Mouse (Mus musculus): ENCODE data around the gene Hist1h2af. TPM values are rescaled to one million over a fixed set of nuclear protein-coding genes. Genes with fewer than 3 reads are reported as not detected.
"Not testable (repeated sequence)": the region's sequence is repeated elsewhere in the genome, so short reads cannot be mapped to it uniquely, and the experiment has no call there.

Gene Hist1h2af
- polyA plus RNA-seq, 1 experiment from 2014 or later = 4.3 TPM

GRCm38 (mm10) chr13:23542225-23542980 is 8.7 kb downstream of the Hist1h2af start:
- Histone ChIP-seq H3K4me3 (ENCODE audit: low read length) (peak overlapping the region; percentile 54), H3K4me2 (replicated peaks; ENCODE audit: low read depth, low read length) (peak overlapping the region; percentile 56), H3K9ac (replicated peaks; ENCODE audit: low read length) (peak overlapping the region; percentile 74), H3K27ac (ENCODE audit: low read length) (peak overlapping the region; percentile 92)
- H3K36me3 ChIP-seq (ENCODE audit: insufficient read depth, low read length); ATAC-seq (ENCODE audit: low FRiP score, low TSS enrichment); H3K9me3 ChIP-seq (ENCODE audit: low read length); H3K4me1 ChIP-seq (ENCODE audit: insufficient read depth, low read length); H3K27me3 ChIP-seq (ENCODE audit: insufficient read depth, low read length): not testable (repeated sequence)
- WGBS = 4% methylated on average over 3 of the region's 3 CpGs

- peak within 1 kb of the TSS; percentile 97 for H3K27ac ChIP-seq (ENCODE audit: low read length)
- under 1% methylated on average over 30 of the region's 42 CpGs for WGBS
- H3K9ac ChIP-seq (replicated peaks; ENCODE audit: low read length) = peak within 1 kb of the TSS; percentile 74
- H3K4me2 ChIP-seq (replicated peaks; ENCODE audit: low read depth, low read length) = peak within 1 kb of the TSS; percentile 86
- not testable (repeated sequence) for H3K27me3 ChIP-seq (ENCODE audit: insufficient read depth, low read length); H3K9me3 ChIP-seq (ENCODE audit: low read length); H3K36me3 ChIP-seq (ENCODE audit: insufficient read depth, low read length); H3K4me1 ChIP-seq (ENCODE audit: insufficient read depth, low read length)
- peak; percentile 96 for ATAC-seq (ENCODE audit: low FRiP score, low TSS enrichment)
- peak within 1 kb of the TSS; percentile 54 for H3K4me3 ChIP-seq (ENCODE audit: low read length)
Measured at GRCm38 (mm10) chr13:23542999-23543607, 9.4 kb downstream of the Hist1h2af start, which contains the start of gene Hist1h2bh. Gene Hist1h2bh (minus strand): TSS chr13:23543392.

GRCm38 (mm10) chr13:23543965-23544786 is 10.5 kb downstream of the Hist1h2af start, which contains the start of gene Hist1h3f:
Gene Hist1h3f (plus strand): TSS chr13:23544052.
- under 1% methylated on average over 25 of the region's 45 CpGs for WGBS
- peak within 1 kb of the TSS; percentile 97 for H3K27ac ChIP-seq (ENCODE audit: low read length)
- H3K4me3 ChIP-seq (ENCODE audit: low read length) = peak within 1 kb of the TSS; percentile 54
- no peaks in the 10 kb centered on the region for H3K9me3 ChIP-seq (ENCODE audit: low read length)
- peak; percentile 93 for ATAC-seq (ENCODE audit: low FRiP score, low TSS enrichment)
- H3K9ac ChIP-seq (replicated peaks; ENCODE audit: low read length) = peak within 1 kb of the TSS; percentile 74
- peaks cover 5% of the 10 kb centered on the region; the same call in 1 of the 2 replicates for H3K4me1 ChIP-seq (ENCODE audit: insufficient read depth, low read length)
- no peaks in the 10 kb centered on the region for H3K27me3 ChIP-seq (ENCODE audit: insufficient read depth, low read length)
- no peaks in the 10 kb centered on the region for H3K36me3 ChIP-seq (ENCODE audit: insufficient read depth, low read length)
- H3K4me2 ChIP-seq (replicated peaks; ENCODE audit: low read depth, low read length) = peak within 1 kb of the TSS; percentile 86

- peak; percentile 7; the same call in 1 of the 2 replicates for ATAC-seq (ENCODE audit: low FRiP score, low TSS enrichment)
- peak overlapping the region; percentile 66; the same call in 1 of the 2 replicates for H3K9ac ChIP-seq (replicated peaks; ENCODE audit: low read length)
Measured at GRCm38 (mm10) chr13:23544787-23545120, 11.0 kb downstream of the Hist1h2af start.

DNA sequence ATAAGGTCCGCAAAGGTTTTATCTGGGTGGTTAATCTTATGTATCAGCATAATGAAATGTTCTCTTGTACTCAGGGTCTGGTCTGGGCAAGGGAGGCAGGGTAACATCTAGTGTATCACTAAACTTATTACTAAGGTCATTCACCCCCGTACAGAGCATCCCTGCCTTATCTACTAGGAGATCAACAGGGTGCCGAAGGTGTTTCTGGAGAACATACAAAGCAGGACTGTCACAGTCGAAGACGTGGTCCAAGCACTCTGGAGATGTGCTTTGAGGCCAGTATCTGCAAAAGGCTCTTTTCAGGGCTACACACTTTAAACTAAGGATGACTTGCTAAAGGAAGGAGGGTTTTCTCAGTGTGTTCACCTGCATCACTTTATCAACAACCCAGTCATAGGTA is 13.0 kb downstream of the Hist1h2af start:
- WGBS = 72% methylated on average over 5 of the region's 5 CpGs
- H3K9me3 ChIP-seq (ENCODE audit: low read length) = no peaks in the 10 kb centered on the region
- no peak overlapping the region for H3K27ac ChIP-seq (ENCODE audit: low read length)
- no peaks in the 10 kb centered on the region for H3K36me3 ChIP-seq (ENCODE audit: insufficient read depth, low read length)
- no peak for ATAC-seq (ENCODE audit: low FRiP score, low TSS enrichment)
- H3K9ac ChIP-seq (replicated peaks; ENCODE audit: low read length) = no peak overlapping the region
- H3K4me3 ChIP-seq (ENCODE audit: low read length) = no peak overlapping the region
- H3K4me1 ChIP-seq (ENCODE audit: insufficient read depth, low read length) = peaks cover 6% of the 10 kb centered on the region
- no peak overlapping the region for H3K4me2 ChIP-seq (replicated peaks; ENCODE audit: low read depth, low read length)
- H3K27me3 ChIP-seq (ENCODE audit: insufficient read depth, low read length) = no peaks in the 10 kb centered on the region

More at GRCm38 (mm10) chr13:23544787-23545120, 11.0 kb downstream of the Hist1h2af start:
- peak overlapping the region; percentile 90; the same call in 1 of the 2 replicates for H3K27ac ChIP-seq (ENCODE audit: low read length)
- peak overlapping the region; percentile 46 for H3K4me2 ChIP-seq (replicated peaks; ENCODE audit: low read depth, low read length)
- H3K36me3 ChIP-seq (ENCODE audit: insufficient read depth, low read length); H3K9me3 ChIP-seq (ENCODE audit: low read length); H3K27me3 ChIP-seq (ENCODE audit: insufficient read depth, low read length); H3K4me1 ChIP-seq (ENCODE audit: insufficient read depth, low read length): not testable (repeated sequence)
- WGBS = 0% methylated on average over 12 of the region's 14 CpGs
- peak overlapping the region; percentile 51 for H3K4me3 ChIP-seq (ENCODE audit: low read length)

GRCm38 (mm10) chr13:23550761-23551145 is 17.0 kb downstream of the Hist1h2af start:
- Histone ChIP-seq H3K4me2 (replicated peaks; ENCODE audit: low read depth, low read length) (peak overlapping the region; percentile 68), H3K27me3 (ENCODE audit: insufficient read depth, low read length) (no peaks in the 10 kb centered on the region), H3K36me3 (ENCODE audit: insufficient read depth, low read length) (no peaks in the 10 kb centered on the region), H3K9ac (replicated peaks; ENCODE audit: low read length) (peak overlapping the region; percentile 69), H3K4me1 (ENCODE audit: insufficient read depth, low read length) (peaks cover 14% of the 10 kb centered on the region), H3K4me3 (ENCODE audit: low read length) (peak overlapping the region; percentile 52), H3K27ac (ENCODE audit: low read length) (peak overlapping the region; percentile 96), H3K9me3 (ENCODE audit: low read length) (no peaks in the 10 kb centered on the region)
- no peak for ATAC-seq (ENCODE audit: low FRiP score, low TSS enrichment)
- whole genome bisulfite sequencing = 0% methylated on average over 3 of the region's 3 CpGs

- peak within 1 kb of the TSS; percentile 96 for H3K27ac ChIP-seq (ENCODE audit: low read length)
- H3K4me3 ChIP-seq (ENCODE audit: low read length) = peak within 1 kb of the TSS; percentile 52
- H3K4me2 ChIP-seq (replicated peaks; ENCODE audit: low read depth, low read length) = peak within 1 kb of the TSS; percentile 68
- peaks cover 14% of the 10 kb centered on the region for H3K4me1 ChIP-seq (ENCODE audit: insufficient read depth, low read length)
- H3K9me3 ChIP-seq (ENCODE audit: low read length); H3K27me3 ChIP-seq (ENCODE audit: insufficient read depth, low read length); H3K36me3 ChIP-seq (ENCODE audit: insufficient read depth, low read length): not testable (repeated sequence)
- ATAC-seq (ENCODE audit: low FRiP score, low TSS enrichment) = peak; percentile 88
- H3K9ac ChIP-seq (replicated peaks; ENCODE audit: low read length) = peak within 1 kb of the TSS; percentile 69
- under 1% methylated on average over 44 of the region's 47 CpGs for WGBS
Measured at GRCm38 (mm10) chr13:23551146-23551834, 17.6 kb downstream of the Hist1h2af start, which contains the start of gene Hist1h4f. Gene Hist1h4f (minus strand): TSS chr13:23551648.

DNA sequence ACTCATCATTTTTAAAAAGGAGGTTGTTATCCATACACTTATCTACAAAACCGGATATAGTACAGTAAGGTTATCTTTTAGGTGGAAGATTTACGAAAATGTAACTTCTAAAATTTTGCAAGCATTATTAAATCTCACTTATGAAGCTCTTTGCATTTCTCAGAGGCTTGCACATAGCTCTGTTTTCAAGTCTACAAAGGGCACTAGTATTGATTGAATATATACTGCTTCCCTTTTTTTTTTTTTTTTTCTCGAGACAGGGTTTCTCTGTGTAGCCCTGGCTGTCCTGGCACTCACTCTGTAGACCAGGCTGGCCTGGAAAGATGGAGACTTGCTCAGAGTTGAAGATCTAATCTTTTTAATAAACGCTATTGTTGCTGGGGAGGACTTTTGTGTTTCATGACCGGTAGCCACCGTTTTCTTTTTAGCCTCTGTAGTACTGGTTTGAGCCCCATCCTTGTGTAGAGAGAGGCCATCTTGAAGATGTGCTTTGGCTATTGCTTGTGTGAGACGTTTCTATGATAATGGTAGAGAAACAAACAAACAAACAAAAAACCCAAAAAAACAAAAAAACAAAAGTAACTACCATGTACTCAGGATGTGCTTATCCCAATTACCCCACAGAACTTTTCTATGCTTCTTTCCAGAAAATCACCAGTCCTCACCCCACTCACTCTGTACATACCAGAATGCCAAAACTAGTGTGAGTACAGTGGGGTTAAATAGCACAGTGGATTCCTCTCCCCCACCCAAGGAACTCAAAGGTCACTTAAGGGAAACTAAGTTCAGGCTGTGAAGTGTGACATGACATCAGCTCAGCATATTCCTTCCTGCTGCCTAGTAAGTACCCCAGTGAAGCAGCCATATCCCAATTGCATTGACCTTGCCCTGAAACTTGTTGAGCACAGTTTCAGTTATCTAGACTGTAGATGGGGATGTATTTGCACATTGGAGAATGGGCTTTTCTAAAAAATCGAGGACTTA is 18.5 kb downstream of the Hist1h2af start:
- Histone ChIP-seq H3K4me2 (replicated peaks; ENCODE audit: low read depth, low read length) (peak overlapping the region; percentile 68), H3K27ac (ENCODE audit: low read length) (peak overlapping the region; percentile 96), H3K9ac (replicated peaks; ENCODE audit: low read length) (peak overlapping the region; percentile 69; the same call in 1 of the 2 replicates), H3K4me3 (ENCODE audit: low read length) (peak overlapping the region; percentile 52), H3K9me3 (ENCODE audit: low read length) (no peaks in the 10 kb centered on the region), H3K27me3 (ENCODE audit: insufficient read depth, low read length) (no peaks in the 10 kb centered on the region), H3K4me1 (ENCODE audit: insufficient read depth, low read length) (peaks cover 18% of the 10 kb centered on the region), H3K36me3 (ENCODE audit: insufficient read depth, low read length) (no peaks in the 10 kb centered on the region)
- ATAC-seq (ENCODE audit: low FRiP score, low TSS enrichment) = no peak
- 49% methylated on average over 8 of the region's 8 CpGs for WGBS

Measured in kidney, embryonic 16.5 days (tissue).